Mouse (Mus musculus) CD8-positive naive resting alpha-beta T cell, adult 2 months (primary cell): ENCODE measurements around the gene Romo1.
A peak's percentile ranks its signal among the peaks of the same experiment; 100 is the strongest.
"Not testable (repeated sequence)": the region's sequence is repeated elsewhere in the genome, so short reads cannot be mapped to it uniquely, and the experiment has no call there.

Experiments
- DNase-seq, 2 experiments: peaks; one replicate each; pipeline ENCODE4 v3.0.0; 2022; ENCODE audit warnings: low read depth in 2 of 2, low spot score in 2 of 2

The Romo1 gene

DNA sequence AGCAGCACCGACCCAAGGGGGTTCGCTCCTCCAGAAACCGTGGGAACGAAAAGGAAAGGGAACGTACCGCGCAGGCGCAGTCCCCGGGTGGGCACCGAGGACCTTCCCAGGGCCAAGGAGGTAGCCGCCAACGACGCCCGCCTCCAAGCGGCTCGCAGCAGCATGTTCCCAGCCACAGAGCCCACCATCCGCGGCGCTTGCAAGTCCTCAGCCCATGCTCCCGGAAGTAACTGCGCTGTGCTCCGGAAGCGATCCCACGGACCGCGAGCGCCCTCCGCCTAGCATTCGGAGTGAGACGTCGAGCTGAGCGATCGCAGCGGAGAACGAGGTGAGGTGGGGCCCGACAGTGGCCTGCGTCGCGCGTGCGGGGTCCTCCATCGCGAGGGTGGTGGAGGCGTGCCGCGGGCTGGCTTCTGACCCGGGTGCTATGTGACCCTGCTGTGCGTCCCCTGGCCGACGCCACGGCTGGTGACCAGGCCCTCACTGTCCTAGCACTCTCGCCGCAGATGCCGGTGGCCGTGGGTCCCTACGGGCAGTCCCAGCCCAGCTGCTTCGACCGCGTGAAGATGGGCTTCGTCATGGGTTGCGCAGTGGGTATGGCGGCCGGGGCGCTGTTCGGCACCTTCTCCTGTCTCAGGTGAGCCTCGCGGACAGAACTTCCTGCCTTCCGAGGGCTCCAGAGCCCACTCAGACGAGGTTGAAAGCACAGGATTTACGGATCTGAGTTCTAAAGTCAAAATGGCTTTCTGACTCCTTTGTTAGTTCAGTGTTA, at the start of gene Romo1, which contains the start of gene Nfs1:
TSS of gene Romo1 (plus strand) at position 87 of the 772 bp plus-strand sequence.
TSS of gene Nfs1 (minus strand) at position 234 of the 772 bp plus-strand sequence.
- peak; percentile 86 to 91 for DNase-seq

DNA sequence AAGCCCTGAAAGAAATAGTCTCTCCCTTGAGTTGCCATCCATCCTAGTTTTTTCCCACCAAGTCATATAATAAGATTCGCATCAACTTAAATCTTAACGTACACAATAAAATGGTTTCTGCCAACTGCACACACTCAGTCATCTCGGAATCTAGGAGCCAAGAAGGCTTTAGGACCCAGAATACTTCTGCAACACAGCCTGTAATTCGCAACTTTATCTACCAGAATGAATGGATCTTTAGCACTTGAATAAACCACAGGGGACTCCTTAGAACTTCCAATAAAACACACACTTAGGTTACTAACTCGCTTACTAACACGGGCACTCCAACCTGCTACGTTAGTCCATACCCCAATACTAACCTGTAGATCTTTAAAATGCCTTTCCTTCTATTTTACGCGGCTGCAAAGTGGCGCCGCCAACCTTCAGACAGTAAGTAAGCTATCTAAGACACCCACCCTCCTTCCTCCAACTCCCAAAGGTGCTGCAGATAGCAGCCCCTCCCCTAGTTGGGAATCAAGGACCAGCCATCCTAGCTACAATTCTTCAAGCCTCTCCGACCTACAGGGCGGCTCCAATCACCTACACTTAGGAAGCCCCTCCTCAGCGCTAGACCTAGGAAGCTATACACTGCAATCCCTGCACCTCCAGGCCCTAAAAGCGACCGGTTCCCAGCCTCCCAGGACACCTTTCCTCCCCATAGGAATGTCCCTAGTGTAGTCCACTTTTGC, 33.0 kb upstream of the Romo1 start:
- DNase-seq, result peak in 1 of 2 experiments; percentile 20

DNA sequence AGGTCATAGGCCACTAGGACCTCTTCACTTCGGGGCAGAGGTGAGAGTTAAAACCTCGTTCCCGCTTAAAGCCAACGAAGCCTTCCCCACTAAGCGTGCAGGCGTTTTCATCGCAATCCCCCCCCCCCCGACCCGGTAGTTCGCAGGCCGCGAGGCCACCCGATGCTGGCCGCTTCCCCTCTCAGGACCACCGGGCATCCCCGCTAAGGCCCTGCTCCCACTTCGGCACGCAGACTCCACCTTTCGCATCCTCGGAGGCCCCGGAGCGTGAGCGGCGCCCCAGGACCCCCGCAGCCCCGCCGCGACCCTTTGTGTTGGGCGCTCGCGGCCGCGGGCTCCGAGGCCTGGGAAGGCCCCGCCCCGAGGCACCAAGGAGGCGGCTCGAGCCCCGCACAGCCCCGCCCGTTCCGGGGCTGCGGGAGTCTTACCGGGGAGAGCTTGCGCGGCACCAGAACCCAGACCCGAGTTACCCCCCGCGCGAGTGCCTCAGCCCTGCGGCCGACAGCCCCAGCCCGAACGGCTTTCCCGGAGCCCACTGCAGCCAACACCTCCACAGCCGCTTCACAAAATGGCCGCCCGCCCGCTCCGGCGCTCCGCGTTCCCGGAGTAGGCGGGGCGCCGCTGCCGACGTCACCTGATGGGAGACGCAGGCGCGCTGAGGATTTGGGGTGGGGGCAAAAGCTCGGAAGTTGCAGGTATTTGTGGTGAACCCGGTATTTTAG, 32.3 kb upstream of the Romo1 start, which contains the start of the genes Cpne1 and Rbm12:
TSS of gene Cpne1 (minus strand) at position 608 of the 722 bp plus-strand sequence.
TSS of gene Rbm12 (minus strand) at position 621 of the 722 bp plus-strand sequence.
- peak; percentile 88 to 94 for DNase-seq

DNA sequence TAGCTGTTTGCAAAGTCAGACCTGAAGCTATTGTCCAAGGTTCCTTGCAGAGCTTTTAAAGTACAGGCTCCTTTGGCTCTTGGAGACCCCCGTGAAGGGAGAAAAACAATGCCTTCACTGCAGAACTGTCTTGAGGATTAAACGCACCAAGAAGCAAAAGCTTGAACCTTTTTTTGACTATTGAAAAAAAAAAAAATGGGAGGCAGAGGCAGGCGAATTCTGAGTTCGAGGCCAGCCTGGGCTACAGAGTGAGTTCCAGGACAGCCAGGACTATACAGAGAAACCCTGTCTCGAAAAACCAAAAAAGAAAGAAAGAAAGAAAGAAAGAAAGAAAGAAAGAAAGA, 31.8 kb upstream of the Romo1 start:
- not testable (repeated sequence) for DNase-seq

DNA sequence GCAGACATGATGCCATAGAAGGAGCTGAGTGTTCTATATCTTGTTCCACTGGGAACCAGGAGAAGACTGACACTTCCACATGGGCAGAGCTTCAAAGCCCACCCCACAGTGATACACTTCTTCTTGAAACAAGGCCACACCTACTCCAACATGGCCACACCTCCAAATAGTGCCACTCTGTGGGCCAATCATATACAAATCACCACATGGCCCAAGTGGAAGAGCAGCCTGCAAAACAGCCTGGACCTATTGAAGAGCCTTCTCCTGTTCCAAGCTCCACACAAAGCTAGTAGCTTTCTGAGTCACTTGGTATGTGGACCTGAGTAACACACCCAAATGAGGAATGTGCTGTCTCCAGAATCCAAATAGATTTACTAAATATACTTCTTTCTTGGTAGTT, 24.3 kb upstream of the Romo1 start:
- DNase-seq, result no peak

DNA sequence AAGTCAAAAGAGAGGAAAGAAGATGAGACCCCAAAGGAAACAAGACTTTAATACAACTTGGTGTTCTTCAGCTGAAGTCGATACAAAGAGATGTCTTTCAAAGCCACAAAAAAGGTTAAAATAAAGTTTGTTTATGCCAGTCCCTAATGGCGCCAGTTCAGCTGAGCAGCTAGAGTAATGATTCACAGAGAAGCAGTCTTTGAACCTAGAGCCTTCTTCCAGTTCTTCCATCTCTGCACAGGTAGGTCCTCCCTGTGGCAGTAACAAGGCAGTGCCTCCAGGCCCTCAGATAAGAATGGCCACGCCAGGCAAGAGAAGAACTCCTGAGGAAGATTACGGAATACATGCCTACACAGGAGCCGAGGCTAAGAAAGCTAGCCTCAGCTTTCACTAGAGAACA, 20.1 kb upstream of the Romo1 start:
- no peak for DNase-seq

DNA sequence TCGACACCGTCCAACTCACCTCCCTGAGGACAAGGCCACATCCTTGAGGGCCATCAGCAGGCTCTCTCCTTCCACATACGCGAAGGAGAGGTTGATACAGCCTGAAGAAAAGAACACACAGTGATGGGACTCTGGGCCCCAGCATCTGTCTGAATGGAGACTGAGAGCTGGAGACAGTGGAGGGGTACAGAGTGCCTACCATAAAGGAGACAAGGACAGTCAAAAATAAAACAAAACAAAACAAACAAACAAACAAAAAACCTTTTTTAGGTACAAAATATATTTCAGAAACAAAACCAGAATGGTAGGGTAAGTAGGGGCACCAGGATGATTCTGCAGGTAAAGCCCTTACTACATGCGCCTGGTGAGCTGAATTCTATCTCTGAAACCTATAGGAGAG, 16.8 kb upstream of the Romo1 start, which contains the start of gene Gm28036:
TSS of gene Gm28036 (minus strand) at position 101 of the 400 bp plus-strand sequence.
- DNase-seq, result no peak

DNA sequence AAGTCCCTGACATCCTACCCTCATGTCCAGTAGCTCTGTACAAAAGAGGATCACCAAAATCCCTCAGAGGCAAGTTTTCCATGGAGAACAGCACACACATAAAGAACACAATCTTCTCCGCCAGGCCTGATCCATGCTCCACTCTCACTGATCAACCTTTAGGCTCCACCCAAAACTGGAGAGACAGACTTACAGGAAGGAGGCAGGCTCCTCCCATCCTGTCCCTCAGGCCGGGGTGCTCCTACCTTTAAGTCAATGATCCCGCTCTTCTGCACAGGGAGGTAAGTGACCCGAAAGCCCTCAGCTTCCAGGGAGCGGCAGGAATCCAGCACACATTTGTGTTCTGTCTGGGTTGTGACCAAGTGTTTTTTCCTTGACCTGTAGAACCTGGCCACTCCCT, 9.7 kb upstream of the Romo1 start:
- no peak for DNase-seq

DNA sequence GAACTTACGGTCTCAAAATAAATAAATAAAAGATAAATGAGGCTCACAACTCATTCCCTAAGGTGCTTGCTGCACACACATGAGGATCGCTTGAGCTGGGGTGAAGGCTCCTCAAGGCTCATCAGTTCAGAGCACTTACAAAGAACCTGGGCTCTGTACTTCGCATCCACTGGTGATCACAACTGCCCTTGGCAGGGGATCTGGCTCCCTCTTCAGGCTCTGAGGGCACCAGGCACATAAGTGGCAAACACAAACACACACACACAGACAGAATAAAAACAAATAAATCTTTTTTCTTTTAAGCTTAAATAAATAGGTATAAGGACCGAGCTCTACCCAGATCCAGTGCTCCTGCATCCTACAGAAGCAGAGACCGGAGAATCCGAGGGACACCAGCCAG, 8.1 kb upstream of the Romo1 start:
- no peak for DNase-seq

DNA sequence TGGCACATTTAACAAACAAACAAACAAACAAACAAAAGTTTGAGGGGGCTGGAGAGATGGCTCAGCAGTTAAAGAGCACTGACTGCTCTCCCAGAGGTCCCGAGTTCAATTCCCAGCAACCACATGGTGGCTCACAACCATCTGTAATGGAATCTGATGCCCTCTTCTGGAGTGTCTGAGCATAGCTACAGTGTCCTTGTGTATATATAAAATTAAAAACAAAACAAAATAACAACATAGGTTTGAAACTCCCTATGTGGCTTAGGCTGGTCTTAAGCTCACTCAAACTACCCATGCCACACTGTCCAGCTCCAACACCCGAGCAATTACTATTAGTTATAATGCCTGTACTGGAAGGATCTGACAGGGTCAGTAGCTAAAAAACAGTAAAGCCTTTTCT, 1.0 kb upstream of the Romo1 start:
- no peak for DNase-seq

DNA sequence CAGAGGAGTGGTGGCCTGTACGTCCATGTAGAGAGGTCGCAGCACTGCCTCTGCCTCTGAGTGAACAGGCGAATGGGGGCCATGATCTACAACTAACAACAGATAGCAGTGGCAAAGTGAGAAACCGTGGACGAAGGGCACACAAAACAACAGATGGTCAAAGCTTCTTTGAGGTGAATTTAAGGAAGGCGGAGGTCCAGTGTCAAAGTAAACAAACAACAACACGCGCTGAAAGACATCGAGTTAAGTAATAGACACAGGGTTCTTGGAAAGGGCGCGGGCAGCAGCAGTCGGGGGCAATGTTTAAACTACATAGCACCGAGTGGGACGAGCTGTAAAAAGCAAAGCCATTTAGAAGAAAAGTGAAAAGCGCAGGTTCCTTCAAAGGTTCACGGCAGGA, 472 bp upstream of the Romo1 start:
- no peak for DNase-seq

DNA sequence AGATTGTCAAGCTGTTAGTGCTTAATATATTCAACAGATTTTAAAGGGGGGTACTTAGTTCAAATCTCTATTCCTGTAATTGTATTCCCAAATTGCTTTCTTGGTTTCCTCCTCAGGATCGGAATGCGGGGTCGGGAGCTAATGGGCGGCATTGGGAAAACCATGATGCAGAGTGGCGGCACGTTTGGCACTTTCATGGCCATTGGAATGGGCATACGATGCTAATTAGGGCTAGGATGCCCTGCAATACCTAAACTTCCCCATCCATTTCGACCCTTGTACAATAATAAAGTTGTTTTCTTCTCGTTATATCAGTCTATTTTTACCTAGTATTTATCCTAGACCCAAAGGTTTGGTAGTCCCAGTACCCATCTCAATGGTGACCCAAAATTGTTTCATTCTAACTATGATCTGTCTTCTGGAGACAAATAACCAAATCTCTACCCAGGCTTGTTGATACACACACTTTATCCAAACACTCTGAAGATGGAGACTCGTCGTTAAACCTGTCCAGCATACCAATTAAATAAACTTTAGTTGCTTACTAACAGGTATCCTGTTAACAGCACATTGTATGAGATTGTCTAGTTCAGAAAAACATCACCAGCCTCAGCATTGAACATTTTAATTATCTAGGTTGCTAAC, 1.8 kb downstream of the Romo1 start:
- no peak for DNase-seq

DNA sequence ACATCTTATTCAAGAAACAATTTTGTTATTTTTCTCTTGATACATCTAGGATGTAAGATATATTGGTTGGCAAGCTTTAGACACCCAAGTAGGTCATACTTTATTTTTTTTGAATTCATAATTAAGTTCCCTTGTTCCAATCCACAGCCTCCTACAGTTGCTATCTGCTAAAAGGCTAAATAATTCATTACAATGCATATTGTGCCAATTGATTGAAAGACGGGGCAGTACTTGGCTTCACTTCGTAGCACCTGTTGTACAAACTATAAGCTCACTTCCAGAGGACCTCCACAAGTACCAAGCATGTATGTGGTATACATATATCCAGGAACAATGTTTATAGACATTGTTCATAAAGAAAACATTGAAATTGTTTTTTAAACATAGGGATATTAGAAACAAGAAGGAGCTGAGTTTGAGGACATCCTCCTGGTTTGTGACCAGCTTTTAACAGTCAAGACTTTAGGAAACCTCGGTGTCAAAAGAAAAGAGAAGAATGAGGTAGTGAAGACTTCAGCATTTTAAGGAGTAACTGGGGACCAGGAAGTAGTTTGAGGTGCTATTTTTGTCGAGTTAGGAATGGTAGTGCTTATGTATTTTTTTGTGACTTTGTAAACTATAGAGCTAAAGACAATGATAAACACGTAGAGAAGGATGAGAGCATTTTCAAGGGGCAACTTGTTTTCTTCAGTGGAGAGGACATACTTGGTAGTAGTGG, 2.6 kb downstream of the Romo1 start:
- no peak for DNase-seq

DNA sequence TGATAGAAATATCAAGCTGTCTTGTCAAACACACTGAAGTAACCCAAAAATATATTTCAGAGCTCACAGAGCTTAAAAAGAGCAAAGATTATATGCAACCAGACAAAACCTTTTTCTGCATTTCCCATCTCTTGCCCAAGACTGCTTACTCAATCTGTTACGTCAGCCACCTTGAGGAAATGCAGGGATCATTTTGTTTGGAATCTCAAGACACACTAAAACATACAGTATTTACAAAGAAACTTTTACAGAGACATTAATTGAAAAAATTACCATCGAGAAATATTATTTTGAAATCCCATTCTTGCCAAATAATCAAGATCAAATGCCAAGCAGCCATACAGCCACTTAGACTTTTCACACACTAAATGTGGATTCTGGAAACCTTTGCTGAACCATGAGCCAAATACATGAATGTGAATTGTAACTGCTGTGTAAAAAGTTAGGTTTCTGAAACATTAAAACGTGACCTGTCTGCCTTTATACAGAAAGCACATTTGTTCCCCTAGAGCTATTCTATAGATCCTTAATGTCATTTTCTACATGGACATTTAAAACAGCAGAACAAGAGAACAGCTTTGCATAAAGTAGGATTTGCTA, 3.6 kb downstream of the Romo1 start:
- DNase-seq, result no peak

DNA sequence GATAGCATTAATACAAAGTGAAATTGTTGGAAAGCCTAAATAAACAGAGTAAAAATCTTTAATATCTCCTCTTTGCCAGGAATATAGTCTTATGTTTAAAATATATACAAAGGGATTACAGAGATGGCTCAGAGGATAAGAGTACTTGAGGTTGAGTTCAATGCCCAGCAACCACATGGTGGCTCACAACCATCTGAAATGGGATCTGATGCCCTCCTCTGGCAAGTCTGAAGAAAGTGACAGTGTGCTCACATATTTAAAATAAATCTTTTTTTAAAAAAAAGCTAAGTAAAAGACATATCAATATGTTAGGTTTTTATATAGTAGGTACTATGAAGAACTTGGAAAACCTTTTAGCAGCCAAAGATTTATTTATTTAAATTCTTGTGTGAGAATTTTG, 7.7 kb downstream of the Romo1 start:
- no peak for DNase-seq

DNA sequence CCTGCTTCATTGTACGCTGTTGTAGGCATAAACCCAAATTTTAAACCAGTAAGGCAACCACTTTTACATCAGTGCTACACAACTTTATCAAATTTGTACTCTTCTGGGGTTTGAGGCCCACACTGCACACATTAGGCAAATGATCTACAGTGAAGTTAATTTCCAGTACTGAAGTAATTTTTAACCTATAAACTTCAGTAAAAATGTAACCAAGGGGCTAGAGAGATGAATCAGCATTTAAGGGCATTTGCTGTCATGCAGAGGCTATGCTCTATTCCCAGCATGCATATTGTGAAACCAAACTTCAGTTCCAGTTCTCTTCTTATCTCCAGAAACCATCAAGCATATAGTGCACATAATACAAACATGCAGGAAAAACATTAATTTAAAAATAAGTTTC, 21.6 kb downstream of the Romo1 start:
- DNase-seq, result no peak

DNA sequence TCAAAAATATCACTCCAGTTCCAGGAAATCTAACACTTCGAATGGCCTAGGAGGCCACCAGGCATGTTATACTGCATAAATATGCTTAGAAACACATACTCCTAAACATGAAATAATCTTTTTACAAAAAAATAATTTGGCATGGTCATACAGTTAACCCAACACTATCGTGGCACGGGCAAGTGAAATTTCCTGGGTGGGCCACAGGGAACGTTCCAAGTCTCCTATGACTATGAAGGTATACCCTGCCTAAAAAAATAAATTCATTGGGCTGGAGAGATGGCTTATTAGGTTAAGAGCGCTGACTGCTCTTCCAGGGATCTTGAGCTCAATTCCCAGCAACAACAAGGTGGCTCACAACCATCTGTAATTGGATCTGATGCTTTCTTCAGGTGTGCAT, 22.7 kb downstream of the Romo1 start:
- DNase-seq, result no peak

DNA sequence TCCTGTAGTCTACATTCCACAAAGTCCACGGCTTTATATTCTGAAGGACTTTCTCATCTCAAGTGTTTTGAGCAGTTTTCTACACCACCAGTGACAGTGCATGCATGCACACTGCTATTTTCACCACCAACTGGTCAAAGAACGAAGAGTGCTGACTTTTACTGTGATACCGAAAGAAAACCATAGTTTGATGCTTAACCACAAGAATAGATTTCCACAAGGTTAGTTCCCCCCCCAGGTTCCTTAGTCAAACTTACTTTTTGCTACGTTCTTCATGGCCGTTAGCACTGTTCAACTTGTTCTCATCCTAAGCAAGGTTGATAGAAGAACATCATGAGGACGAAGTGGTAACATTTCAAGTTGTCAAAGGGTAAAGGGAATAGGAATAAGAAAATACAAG, 33.2 kb downstream of the Romo1 start:
- DNase-seq, result no peak

DNA sequence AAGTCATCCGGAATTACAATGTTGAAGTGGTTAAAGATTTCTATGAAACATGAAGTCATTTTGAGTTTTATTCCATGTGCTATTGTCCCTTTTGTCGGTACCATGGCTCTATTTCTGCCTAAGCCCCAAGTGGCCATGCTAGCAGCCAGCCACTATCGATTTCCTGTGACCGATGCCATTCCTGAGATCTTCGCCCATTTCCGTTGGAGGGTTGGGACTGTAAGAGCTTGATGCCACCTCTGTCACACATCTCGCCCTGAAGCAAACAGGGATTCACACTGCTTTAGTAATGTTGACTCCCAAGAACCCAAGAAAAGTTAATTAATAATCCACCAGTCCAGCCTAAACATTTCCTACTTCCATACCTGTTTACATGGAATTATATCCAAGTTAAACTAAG, 33.8 kb downstream of the Romo1 start:
- DNase-seq, result no peak
